Mouse (Mus musculus) kidney, postnatal 0 days (tissue): ENCODE data around the gene Plppr3. TPM values are rescaled to one million over a fixed set of nuclear protein-coding genes. Genes with fewer than 3 reads are reported as not detected.

Experiments
- ATAC-seq: fragments of 200-750 bp; cut with Nextera tagmentation; replicated peaks from 2 replicates; pipeline ENCODE4 v1.8.0; 2017; ENCODE audit warnings: low read depth, moderate number of reproducible peaks, moderate TSS enrichment, moderate library complexity; ENCODE audit not compliant: low FRiP score
- DNase-seq: peaks from one replicate; pipeline ENCODE4 v3.0.0-alpha.2; 2016; ENCODE audit warnings: low spot score
- H3K27ac ChIP-seq: fragments of 300-500 bp; sonication (generic); 2 replicates; pipeline ENCODE4 v1.5.1; 2014; ENCODE audit warnings: mild to moderate bottlenecking
- H3K27me3 ChIP-seq: fragments of 300-500 bp; sonication (generic); 2 replicates; pipeline ENCODE4 v1.6.1; 2014; ENCODE audit warnings: low read length, mixed read lengths; ENCODE audit not compliant: insufficient read depth
- H3K36me3 ChIP-seq: fragments of 300-500 bp; sonication (generic); 2 replicates; pipeline ENCODE4 v1.6.1; 2014; ENCODE audit warnings: low read length, mixed read lengths; ENCODE audit not compliant: insufficient read depth
- H3K4me1 ChIP-seq: fragments of 300-500 bp; sonication (generic); replicated peaks from 2 replicates; pipeline ENCODE4 v1.6.1; 2014; ENCODE audit warnings: antibody characterized with exemption, low read length, mixed read lengths; ENCODE audit not compliant: insufficient read depth
- H3K4me2 ChIP-seq: fragments of 300-500 bp; sonication (generic); 2 replicates; pipeline ENCODE4 v1.6.1; 2014; ENCODE audit warnings: mild to moderate bottlenecking, low read length, moderate library complexity, mixed read lengths
- H3K4me3 ChIP-seq: fragments of 300-500 bp; sonication (generic); replicated peaks from 2 replicates; pipeline ENCODE4 v1.5.1; 2014; ENCODE audit warnings: low read depth, low read length
- H3K9ac ChIP-seq: fragments of 300-500 bp; sonication (generic); 2 replicates; pipeline ENCODE4 v1.6.1; 2014; ENCODE audit warnings: low read depth, low read length
- H3K9me3 ChIP-seq: fragments of 300-500 bp; sonication (generic); replicated peaks from 2 replicates; pipeline ENCODE4 v1.6.1; 2016; ENCODE audit warnings: low read length, inconsistent platforms, mixed read lengths
- CTCF ChIP-seq: IDR thresholded peaks from 2 replicates; pipeline ENCODE4 v1.5.1; 2016; ENCODE audit warnings: antibody characterized with exemption, low read depth, mild to moderate bottlenecking, moderate library complexity
- WGBS: fragments of 180-500 bp; shearing (Covaris S2); extraction: QIAGEN DNeasy Blood & Tissue Kit; methylation state at CpG from one replicate; pipeline ENCODE4 v1.1.7; 2014; 5-methylcytosine and 5-hydroxymethylcytosine counted together
- polyA plus RNA-seq: library from polyadenylated mRNA; unstranded; fragments of >200 nt; fragmentation: Nextera tagmentation; extraction: Ambion mirVana; gene quantifications from 2 replicates; pipeline ENCODE4 v1.2.1, GENCODE M21; 2015

Gene Plppr3
- polyA plus RNA-seq, 1 experiment from 2014 or later, result 37.0 TPM

- Histone ChIP-seq H3K36me3 (no peaks in the 10 kb centered on the region), H3K9ac (peak overlapping the region; percentile 65), H3K27me3 (no peaks in the 10 kb centered on the region), H3K4me2 (peak overlapping the region; percentile 68), H3K9me3 (no peaks in the 10 kb centered on the region), H3K4me3 (peak overlapping the region; percentile 24; the same call in 1 of the 2 replicates), H3K27ac (peak overlapping the region; percentile 99), H3K4me1 (peaks cover 29% of the 10 kb centered on the region)
- ATAC-seq (no peak), DNase-seq (no peak)
- WGBS, result 12% methylated on average over 8 of the region's 8 CpGs
- no peak for TF ChIP-seq CTCF
Measured at GRCm38 (mm10) chr10:79852827-79853226, 21.6 kb downstream of the Plppr3 start.

- Histone ChIP-seq H3K27ac (peak overlapping the region; percentile 99), H3K4me3 (no peak overlapping the region), H3K36me3 (no peaks in the 10 kb centered on the region), H3K4me1 (peaks cover 23% of the 10 kb centered on the region), H3K27me3 (no peaks in the 10 kb centered on the region), H3K9ac (peak overlapping the region; percentile 65; the same call in 1 of the 2 replicates), H3K4me2 (peak overlapping the region; percentile 68), H3K9me3 (no peaks in the 10 kb centered on the region)
- no peak for TF ChIP-seq CTCF
- 30% methylated on average over 9 of the region's 9 CpGs for WGBS
- DNase-seq (peak; percentile 83), ATAC-seq (no peak)
Measured at GRCm38 (mm10) chr10:79852107-79852789, 22.2 kb downstream of the Plppr3 start.

- Histone ChIP-seq H3K36me3 (no peaks in the 10 kb centered on the region), H3K4me3 (no peak overlapping the region), H3K27me3 (no peaks in the 10 kb centered on the region), H3K4me2 (peak overlapping the region; percentile 11; the same call in 1 of the 2 replicates), H3K9me3 (no peaks in the 10 kb centered on the region), H3K9ac (peak overlapping the region; percentile 65; the same call in 1 of the 2 replicates), H3K27ac (peak overlapping the region; percentile 99), H3K4me1 (peaks cover 20% of the 10 kb centered on the region)
- ATAC-seq (no peak), DNase-seq (no peak)
- no peak for TF ChIP-seq CTCF
- 51% methylated on average over 3 of the region's 3 CpGs for WGBS
Measured at GRCm38 (mm10) chr10:79851653-79852052, 22.8 kb downstream of the Plppr3 start.

GRCm38 (mm10) chr10:79849941-79850628 is 24.3 kb downstream of the Plppr3 start:
- H3K9ac ChIP-seq, result no peak overlapping the region
- peaks cover 20% of the 10 kb centered on the region for H3K4me1 ChIP-seq

GRCm38 (mm10) chr10:79846553-79846952 is 27.9 kb downstream of the Plppr3 start:
- peak; percentile 75 for DNase-seq
- H3K9me3 ChIP-seq, result no peaks in the 10 kb centered on the region
- TF ChIP-seq CTCF, result no peak
- H3K27me3 ChIP-seq, result no peaks in the 10 kb centered on the region
- no peak; the same call in 1 of the 2 replicates for ATAC-seq
- no peak overlapping the region for H3K9ac ChIP-seq
- peaks cover 25% of the 10 kb centered on the region for H3K4me1 ChIP-seq
- H3K4me3 ChIP-seq, result no peak overlapping the region
- 32% methylated on average over 5 of the region's 5 CpGs for WGBS
- no peaks in the 10 kb centered on the region for H3K36me3 ChIP-seq
- H3K4me2 ChIP-seq, result no peak overlapping the region
- H3K27ac ChIP-seq, result 0 out of 2 replicates have a peak overlapping the region, but pooled peaks have one; percentile 19

More at GRCm38 (mm10) chr10:79849941-79850628, 24.3 kb downstream of the Plppr3 start:
- Histone ChIP-seq H3K27me3 (no peaks in the 10 kb centered on the region), H3K9me3 (no peaks in the 10 kb centered on the region), H3K27ac (no peak overlapping the region), H3K4me3 (no peak overlapping the region), H3K36me3 (no peaks in the 10 kb centered on the region), H3K4me2 (no peak overlapping the region)
- TF ChIP-seq CTCF, result no peak
- ATAC-seq, result no peak
- 79% methylated on average over 8 of the region's 8 CpGs for WGBS
- no peak for DNase-seq

- Histone ChIP-seq H3K27ac (no peak overlapping the region), H3K9me3 (no peaks in the 10 kb centered on the region), H3K4me2 (no peak overlapping the region), H3K27me3 (no peaks in the 10 kb centered on the region), H3K4me3 (no peak overlapping the region), H3K4me1 (peaks cover 26% of the 10 kb centered on the region), H3K9ac (no peak overlapping the region), H3K36me3 (no peaks in the 10 kb centered on the region)
- ATAC-seq, result no peak
- 40% methylated on average over 6 of the region's 6 CpGs for WGBS
- TF ChIP-seq CTCF, result no peak
- no peak for DNase-seq
Measured at GRCm38 (mm10) chr10:79843476-79843875, 31.0 kb downstream of the Plppr3 start.
